Mouse (Mus musculus) gastrocnemius, adult 2 months (tissue): ENCODE data around the gene Crisp3. TPM values are rescaled to one million over a fixed set of nuclear protein-coding genes. Genes with fewer than 3 reads are reported as not detected.
"Not testable (repeated sequence)": the region's sequence is repeated elsewhere in the genome, so short reads cannot be mapped to it uniquely, and the experiment has no call there.

Experiments
- DNase-seq: peaks from one replicate; pipeline ENCODE4 v3.0.0; 2022
- H3K27ac ChIP-seq: fragments of 200-600 bp; 2 replicates; pipeline ENCODE4 v1.8.1; 2022; ENCODE audit warnings: mild to moderate bottlenecking
- H3K4me3 ChIP-seq: fragments of 200-600 bp; 2 replicates; pipeline ENCODE4 v1.8.1; 2022; ENCODE audit warnings: mild to moderate bottlenecking, moderate library complexity
- CTCF ChIP-seq: fragments of 200-600 bp; IDR thresholded peaks from 2 replicates; pipeline ENCODE4 v1.8.1; 2022; ENCODE audit warnings: antibody characterized with exemption, mild to moderate bottlenecking, moderate library complexity
- intact Hi-C: fragments of 180-260 bp; cut with DNase I; formaldehyde crosslinking; loops from one replicate; pipeline ENCODE4 v1.15.1; 2025
- long read RNA-seq, 2 experiments: library from polyadenylated mRNA; stranded (forward); transcript quantifications; one replicate each; pipeline ENCODE4 v2.0.0; 2021
- total RNA-seq, 2 experiments: library from RNA; stranded (reverse); gene quantifications; 2 replicates each; pipeline ENCODE4 v1.2.3; 2021

Gene Crisp3
- not detected for total RNA-seq
- long read RNA-seq, experiment 1 = 0 reads
- long read RNA-seq, experiment 2 = 0 reads

- no peak within 1 kb of the TSS for H3K27ac ChIP-seq
- no peak for DNase-seq
- no peak for TF ChIP-seq CTCF
- intact Hi-C loops = no loop called here
- H3K4me3 ChIP-seq = no peak within 1 kb of the TSS
Observed at GRCm38 (mm10) chr17:40242135-40242534, at the start of gene Crisp3. TSS of gene Crisp3 (minus strand) at chr17:40242288.

GRCm38 (mm10) chr17:40285435-40285834 lies 43.3 kb upstream of the Crisp3 start:
- intact Hi-C loops = no loop called here
- Histone ChIP-seq H3K27ac (no peak overlapping the region), H3K4me3 (no peak overlapping the region)
- DNase-seq = no peak
- TF ChIP-seq CTCF = no peak

- intact Hi-C loops = no loop called here
- TF ChIP-seq CTCF = no peak
- DNase-seq = no peak
- no peak overlapping the region for H3K4me3 ChIP-seq
- no peak overlapping the region for H3K27ac ChIP-seq
Observed at GRCm38 (mm10) chr17:40275519-40275918, 33.4 kb upstream of the Crisp3 start.

- intact Hi-C loops = no loop called here
- Histone ChIP-seq H3K4me3 (no peak overlapping the region), H3K27ac (no peak overlapping the region)
- no peak for DNase-seq
- TF ChIP-seq CTCF = no peak
Observed at GRCm38 (mm10) chr17:40274906-40275470, 32.9 kb upstream of the Crisp3 start.

GRCm38 (mm10) chr17:40252487-40252886 lies 10.4 kb upstream of the Crisp3 start:
- no peak overlapping the region for H3K27ac ChIP-seq
- H3K4me3 ChIP-seq = no peak overlapping the region
- no peak for DNase-seq
- TF ChIP-seq CTCF = no peak
- intact Hi-C loops = no loop called here

GRCm38 (mm10) chr17:40208540-40208939 lies 33.5 kb downstream of the Crisp3 start, which contains the start of gene Pgk2:
TSS of gene Pgk2 (minus strand) at chr17:40208640.
- TF ChIP-seq CTCF = no peak
- intact Hi-C loops = no loop called here

GRCm38 (mm10) chr17:40201803-40202202 lies 40.3 kb downstream of the Crisp3 start:
- intact Hi-C loops, H3K27ac ChIP-seq: not testable (repeated sequence)

More at GRCm38 (mm10) chr17:40208540-40208939, 33.5 kb downstream of the Crisp3 start, which contains the start of gene Pgk2:
- no peak within 1 kb of the TSS for H3K27ac ChIP-seq
- no peak within 1 kb of the TSS for H3K4me3 ChIP-seq
- no peak for DNase-seq

GRCm38 (mm10) chr17:40190192-40190591 lies 51.9 kb downstream of the Crisp3 start:
- H3K27ac ChIP-seq, H3K4me3 ChIP-seq, intact Hi-C loops, DNase-seq: not testable (repeated sequence)

More at GRCm38 (mm10) chr17:40201803-40202202, 40.3 kb downstream of the Crisp3 start:
- H3K4me3 ChIP-seq, DNase-seq: not testable (repeated sequence)

Other genes with a start within 250 kb of the Crisp3 start
- not detected for gene AC192777.2, start 146.8 kb downstream of the Crisp3 start, total RNA-seq
- gene Pgk2, start 33.6 kb downstream of the Crisp3 start, total RNA-seq = not detected
- not detected for gene Crisp1, start 76.9 kb upstream of the Crisp3 start, total RNA-seq